Mouse (Mus musculus) lung, embryonic 14.5 days (tissue): ENCODE results near the gene 1700025G04Rik. TPM values are rescaled to one million over a fixed set of nuclear protein-coding genes. Genes with fewer than 3 reads are reported as not detected.
A peak's percentile ranks its signal among the peaks of the same experiment; 100 is the strongest.

Source experiments
- ATAC-seq: fragments of 200-750 bp; cut with Nextera tagmentation; 2 replicates; pipeline ENCODE4 v1.8.0; 2017; ENCODE audit warnings: mild to moderate bottlenecking, moderate TSS enrichment, moderate library complexity; ENCODE audit not compliant: insufficient read depth
- DNase-seq: peaks from one replicate; pipeline ENCODE4 v3.0.0-alpha.2; 2015
- H3K27ac ChIP-seq: fragments of 300-500 bp; sonication (generic); 2 replicates; pipeline ENCODE4 v1.5.1; 2014; ENCODE audit warnings: low read depth, mild to moderate bottlenecking, moderate library complexity
- H3K27me3 ChIP-seq: fragments of 300-500 bp; sonication (generic); 2 replicates; pipeline ENCODE4 v1.6.1; 2014; ENCODE audit warnings: low read length, control low read depth; ENCODE audit not compliant: insufficient read depth
- H3K36me3 ChIP-seq: fragments of 300-500 bp; sonication (generic); 2 replicates; pipeline ENCODE4 v1.6.1; 2014; ENCODE audit warnings: control low read depth; ENCODE audit not compliant: insufficient read depth
- H3K4me1 ChIP-seq: fragments of 300-500 bp; sonication (generic); 2 replicates; pipeline ENCODE4 v1.6.1; 2014; ENCODE audit warnings: antibody characterized with exemption, control low read depth; ENCODE audit not compliant: insufficient read depth
- H3K4me2 ChIP-seq: fragments of 300-500 bp; sonication (generic); 2 replicates; pipeline ENCODE4 v1.6.1; 2014; ENCODE audit warnings: mild to moderate bottlenecking
- H3K4me3 ChIP-seq: fragments of 300-500 bp; sonication (generic); 2 replicates; pipeline ENCODE4 v1.5.1; 2014; ENCODE audit warnings: low read depth, low read length
- H3K9ac ChIP-seq: fragments of 300-500 bp; sonication (generic); 2 replicates; pipeline ENCODE4 v1.6.1; 2014
- H3K9me3 ChIP-seq: fragments of 300-500 bp; sonication (generic); 2 replicates; pipeline ENCODE4 v1.6.1; 2016; ENCODE audit warnings: low read depth, low read length, control low read depth
- CTCF ChIP-seq: IDR thresholded peaks from 2 replicates; pipeline ENCODE4 v1.5.1; 2016; ENCODE audit warnings: antibody characterized with exemption, low read depth
- WGBS: fragments of 180-500 bp; shearing (Covaris S2); extraction: QIAGEN DNeasy Blood & Tissue Kit; methylation state at CpG from one replicate; pipeline ENCODE4 v1.1.7; 2014; 5-methylcytosine and 5-hydroxymethylcytosine counted together
- polyA plus RNA-seq: library from polyadenylated mRNA; unstranded; fragments of >200 nt; fragmentation: Nextera tagmentation; extraction: Ambion mirVana; gene quantifications from 2 replicates; pipeline ENCODE4 v1.2.1, GENCODE M21; 2014

The 1700025G04Rik gene
- polyA plus RNA-seq, 1 experiment from 2014 or later = 27.4 TPM

GRCm38 (mm10) chr1:151995948-151996697, 93.8 kb downstream of the 1700025G04Rik start:
- 0 out of 2 replicates have a peak overlapping the region, but pooled peaks have one; percentile 10 for H3K4me2 ChIP-seq
- DNase-seq = peak; percentile 66

GRCm38 (mm10) chr1:151994271-151994670, 95.7 kb downstream of the 1700025G04Rik start:
- no peak overlapping the region for H3K4me3 ChIP-seq
- no peak overlapping the region for H3K4me2 ChIP-seq
- TF ChIP-seq CTCF = no peak
- no peak overlapping the region for H3K27ac ChIP-seq
- H3K36me3 ChIP-seq = no peaks in the 10 kb centered on the region
- ATAC-seq (no peak), DNase-seq (no peak)
- no peaks in the 10 kb centered on the region for H3K9me3 ChIP-seq
- WGBS = 72% methylated on average over 6 of the region's 6 CpGs
- H3K9ac ChIP-seq = no peak overlapping the region
- H3K27me3 ChIP-seq = no peaks in the 10 kb centered on the region
- peaks cover 5% of the 10 kb centered on the region; the same call in 1 of the 2 replicates for H3K4me1 ChIP-seq

More at GRCm38 (mm10) chr1:151995948-151996697, 93.8 kb downstream of the 1700025G04Rik start:
- Histone ChIP-seq H3K27me3 (no peaks in the 10 kb centered on the region), H3K4me3 (no peak overlapping the region), H3K27ac (0 out of 2 replicates have a peak overlapping the region, but pooled peaks have one; percentile 25), H3K36me3 (no peaks in the 10 kb centered on the region), H3K9me3 (no peaks in the 10 kb centered on the region), H3K9ac (no peak overlapping the region), H3K4me1 (peaks cover 5% of the 10 kb centered on the region; the same call in 1 of the 2 replicates)
- no peak for TF ChIP-seq CTCF
- WGBS = 45% methylated on average over 10 of the region's 10 CpGs
- ATAC-seq = peak; percentile 59; the same call in 1 of the 2 replicates

- no peak overlapping the region for H3K9ac ChIP-seq
These were observed 98.4 kb downstream of the 1700025G04Rik start for GRCm38 (mm10) chr1:151991505-151991904.

GRCm38 (mm10) chr1:151990615-151991014, 99.3 kb downstream of the 1700025G04Rik start:
- no peak for TF ChIP-seq CTCF
- H3K27ac ChIP-seq = no peak overlapping the region
- WGBS = 36% methylated on average over 4 of the region's 4 CpGs

More at GRCm38 (mm10) chr1:151991505-151991904, 98.4 kb downstream of the 1700025G04Rik start:
- Histone ChIP-seq H3K9me3 (no peaks in the 10 kb centered on the region), H3K27me3 (no peaks in the 10 kb centered on the region), H3K36me3 (no peaks in the 10 kb centered on the region), H3K27ac (no peak overlapping the region), H3K4me2 (no peak overlapping the region), H3K4me1 (peaks cover 5% of the 10 kb centered on the region; the same call in 1 of the 2 replicates), H3K4me3 (no peak overlapping the region)
- WGBS = 94% methylated on average over 4 of the region's 4 CpGs
- DNase-seq = no peak
- peak; percentile 34; the same call in 1 of the 2 replicates for TF ChIP-seq CTCF
- no peak for ATAC-seq

GRCm38 (mm10) chr1:151988713-151989112, 101.2 kb downstream of the 1700025G04Rik start:
- Histone ChIP-seq H3K4me3 (no peak overlapping the region), H3K4me2 (no peak overlapping the region), H3K9me3 (no peaks in the 10 kb centered on the region), H3K9ac (no peak overlapping the region), H3K4me1 (no peaks in the 10 kb centered on the region), H3K27me3 (no peaks in the 10 kb centered on the region), H3K27ac (no peak overlapping the region), H3K36me3 (no peaks in the 10 kb centered on the region)
- 74% methylated on average over 7 of the region's 7 CpGs for WGBS
- TF ChIP-seq CTCF = no peak
- no peak for ATAC-seq
- DNase-seq = no peak

More at GRCm38 (mm10) chr1:151990615-151991014, 99.3 kb downstream of the 1700025G04Rik start:
- Histone ChIP-seq H3K36me3 (no peaks in the 10 kb centered on the region), H3K4me1 (no peaks in the 10 kb centered on the region), H3K27me3 (no peaks in the 10 kb centered on the region), H3K9me3 (no peaks in the 10 kb centered on the region), H3K4me2 (no peak overlapping the region), H3K9ac (no peak overlapping the region), H3K4me3 (no peak overlapping the region)
- ATAC-seq (no peak), DNase-seq (no peak)

GRCm38 (mm10) chr1:151988066-151988465, 101.9 kb downstream of the 1700025G04Rik start:
- H3K4me3 ChIP-seq = no peak overlapping the region
- no peak for ATAC-seq
- no peak overlapping the region for H3K27ac ChIP-seq
- H3K9ac ChIP-seq = no peak overlapping the region
- no peak for TF ChIP-seq CTCF
- 88% methylated on average over 8 of the region's 8 CpGs for WGBS
- no peaks in the 10 kb centered on the region for H3K9me3 ChIP-seq
- H3K4me1 ChIP-seq = no peaks in the 10 kb centered on the region
- no peak for DNase-seq
- no peak overlapping the region for H3K4me2 ChIP-seq
- no peaks in the 10 kb centered on the region for H3K36me3 ChIP-seq
- H3K27me3 ChIP-seq = no peaks in the 10 kb centered on the region

- no peak overlapping the region for H3K27ac ChIP-seq
- TF ChIP-seq CTCF = no peak
- 52% methylated on average over 11 of the region's 11 CpGs for WGBS
- H3K27me3 ChIP-seq = no peaks in the 10 kb centered on the region
- H3K4me2 ChIP-seq = no peak overlapping the region
- DNase-seq (peak; percentile 29), ATAC-seq (peak; percentile 44; the same call in 1 of the 2 replicates)
- H3K36me3 ChIP-seq = no peaks in the 10 kb centered on the region
- no peaks in the 10 kb centered on the region for H3K4me1 ChIP-seq
- no peak overlapping the region for H3K4me3 ChIP-seq
- H3K9ac ChIP-seq = no peak overlapping the region
- H3K9me3 ChIP-seq = no peaks in the 10 kb centered on the region
These were observed 103.7 kb downstream of the 1700025G04Rik start for GRCm38 (mm10) chr1:151986024-151986778.
